Mouse (Mus musculus): ENCODE data around the gene Skap2. TPM values are rescaled to one million over a fixed set of nuclear protein-coding genes. Genes with fewer than 3 reads are reported as not detected.

The Skap2 gene
- polyA plus RNA-seq, 1 experiment, result 13.3 TPM

DNA sequence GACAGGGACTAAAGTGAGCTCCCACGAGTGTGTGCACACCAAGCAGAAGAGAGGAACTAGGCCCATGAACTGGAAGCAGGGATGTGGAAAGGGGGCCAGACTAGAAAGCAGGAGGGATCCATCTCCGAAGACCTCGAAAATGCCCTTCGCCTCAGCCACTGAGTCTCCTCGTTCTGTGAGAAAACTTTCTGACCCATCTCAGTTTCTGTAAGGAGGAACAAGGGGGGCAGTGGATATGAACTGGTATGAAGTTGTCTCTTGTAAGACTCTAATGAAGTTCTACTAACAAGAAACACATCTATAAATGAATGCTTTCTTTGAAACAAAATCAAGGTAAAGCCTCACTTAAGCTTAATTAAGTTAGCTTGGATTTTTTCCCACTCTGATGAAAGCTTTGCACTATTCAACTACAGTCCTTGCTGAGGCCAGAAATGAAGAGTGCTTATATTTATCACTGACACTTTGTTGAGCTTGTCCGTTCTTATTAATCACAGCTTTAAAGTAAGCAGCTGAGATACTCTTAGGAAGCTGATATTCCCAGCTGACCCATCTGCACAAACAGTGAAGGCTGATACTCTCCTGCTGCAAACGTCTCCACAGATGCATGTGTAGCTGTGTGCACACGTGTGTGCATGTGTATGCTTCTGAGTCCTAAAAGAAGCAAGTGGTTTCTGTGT lies 113.9 kb downstream of the Skap2 start:
- Histone ChIP-seq H3ac (ENCODE audit: control insufficient read depth, insufficient read length, low read depth) (no peak overlapping the region), H3K36me3 (ENCODE audit: control insufficient read depth, insufficient read depth) (no peaks in the 10 kb centered on the region), H3K79me3 (ENCODE audit: low read depth) (no peaks in the 10 kb centered on the region), H3K79me2 (ENCODE audit: control insufficient read depth, insufficient read depth) (no peaks in the 10 kb centered on the region), H3K27me3 (ENCODE audit: control insufficient read depth, insufficient read depth, insufficient read length) (no peaks in the 10 kb centered on the region), H3K4me3 (ENCODE audit: insufficient read depth, poor library complexity, severe bottlenecking) (no peak overlapping the region)
- TF ChIP-seq MYOD1 (IDR thresholded peaks at IDR 0.05; ENCODE audit: control insufficient read depth, insufficient read length, low read depth), result no peak
- TF ChIP-seq CEBPB (IDR thresholded peaks at IDR 0.05; ENCODE audit: low read depth), result no peak
- no peak for TF ChIP-seq FOSL1 (IDR thresholded peaks at IDR 0.05; ENCODE audit: insufficient read depth, low read length, poor library complexity, severe bottlenecking)

DNA sequence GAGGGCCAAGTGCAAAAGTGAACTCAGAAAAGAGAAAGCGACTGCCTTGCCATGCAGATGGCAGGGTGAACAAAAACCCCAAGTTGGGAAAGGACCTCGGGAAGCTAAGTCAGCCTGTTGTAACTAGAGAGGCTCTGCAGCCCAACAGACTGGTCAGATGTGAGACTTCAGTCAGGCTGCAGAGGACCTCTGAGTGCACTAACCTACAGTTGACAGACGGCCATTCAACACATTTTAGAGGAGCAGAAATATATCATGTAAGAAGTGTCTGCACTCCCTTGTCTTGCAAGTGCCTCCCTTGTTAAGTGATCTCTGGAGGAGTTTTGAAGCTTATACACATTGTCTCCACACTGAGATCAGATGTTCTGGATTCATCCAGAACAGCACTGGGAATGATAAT lies 116.6 kb downstream of the Skap2 start:
- Histone ChIP-seq H3ac (ENCODE audit: control insufficient read depth, insufficient read length, low read depth) (no peak overlapping the region), H3K79me2 (ENCODE audit: control insufficient read depth, insufficient read depth) (no peaks in the 10 kb centered on the region), H3K36me3 (ENCODE audit: control insufficient read depth, insufficient read depth) (no peaks in the 10 kb centered on the region), H3K27me3 (ENCODE audit: control insufficient read depth, insufficient read depth, insufficient read length) (no peaks in the 10 kb centered on the region), H3K4me3 (ENCODE audit: insufficient read depth, poor library complexity, severe bottlenecking) (no peak overlapping the region), H3K79me3 (ENCODE audit: low read depth) (no peaks in the 10 kb centered on the region)
- no peak for TF ChIP-seq MAX (IDR thresholded peaks at IDR 0.05)
- no peak for TF ChIP-seq CTCF (IDR thresholded peaks at IDR 0.05; ENCODE audit: control insufficient read depth, insufficient read depth, insufficient read length)
- TF ChIP-seq MYOD1 (IDR thresholded peaks at IDR 0.05; ENCODE audit: control insufficient read depth, insufficient read length, low read depth), result no peak
- no peak for TF ChIP-seq FOSL1 (IDR thresholded peaks at IDR 0.05; ENCODE audit: insufficient read depth, low read length, poor library complexity, severe bottlenecking)
- TF ChIP-seq CEBPB (IDR thresholded peaks at IDR 0.05; ENCODE audit: low read depth), result no peak
- TF ChIP-seq USF1 (IDR thresholded peaks at IDR 0.05; ENCODE audit: low read depth), result no peak
- no peak for TF ChIP-seq MYOG (IDR thresholded peaks at IDR 0.05; ENCODE audit: control insufficient read depth, extremely low read depth, insufficient read length)

DNA sequence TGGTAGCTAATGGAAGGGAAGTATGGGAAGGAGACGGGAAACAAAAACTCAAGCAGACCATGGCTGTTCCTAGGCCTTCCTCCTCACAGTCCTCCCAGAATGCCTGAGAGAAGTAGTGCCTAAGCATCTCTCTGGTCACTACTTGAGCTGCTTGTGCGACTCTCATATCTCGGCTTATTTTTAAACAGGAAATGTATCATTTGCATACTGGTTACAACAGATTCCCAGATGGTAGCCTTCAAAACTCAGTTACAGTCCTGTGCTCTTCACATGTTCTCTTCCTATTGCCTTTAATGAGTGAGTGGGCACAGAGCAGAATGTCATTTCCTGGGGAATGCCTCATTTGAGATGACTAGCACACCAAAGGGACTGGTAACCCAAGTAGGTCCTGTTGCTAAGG lies 117.6 kb downstream of the Skap2 start:
- Histone ChIP-seq H3ac (ENCODE audit: control insufficient read depth, insufficient read length, low read depth) (no peak overlapping the region), H3K27me3 (ENCODE audit: control insufficient read depth, insufficient read depth, insufficient read length) (no peaks in the 10 kb centered on the region), H3K4me3 (ENCODE audit: insufficient read depth, poor library complexity, severe bottlenecking) (no peak overlapping the region), H3K36me3 (ENCODE audit: control insufficient read depth, insufficient read depth) (no peaks in the 10 kb centered on the region), H3K79me3 (ENCODE audit: low read depth) (no peaks in the 10 kb centered on the region), H3K79me2 (ENCODE audit: control insufficient read depth, insufficient read depth) (no peaks in the 10 kb centered on the region)
- no peak for TF ChIP-seq FOSL1 (IDR thresholded peaks at IDR 0.05; ENCODE audit: insufficient read depth, low read length, poor library complexity, severe bottlenecking)

DNA sequence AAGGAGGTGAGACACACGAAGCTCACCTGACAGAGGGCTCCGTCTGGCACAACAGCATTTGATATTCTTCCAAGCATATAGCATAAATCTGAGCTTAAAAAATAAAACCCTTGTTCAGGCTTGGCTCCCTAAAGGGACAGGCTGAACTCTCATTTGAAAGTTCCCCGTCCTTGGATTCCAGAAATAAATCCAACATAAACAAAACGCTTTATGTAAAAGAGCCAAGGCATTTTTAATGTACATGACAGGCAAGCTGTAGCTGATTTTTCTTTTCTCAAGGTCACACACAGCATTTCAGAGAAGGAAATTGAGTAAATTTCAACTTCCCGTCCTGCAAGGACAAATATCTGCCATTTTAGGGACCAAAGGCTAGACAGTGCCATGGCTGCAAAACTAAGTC lies 122.0 kb downstream of the Skap2 start:
- no peaks in the 10 kb centered on the region for H3K79me2 ChIP-seq (ENCODE audit: control insufficient read depth, insufficient read depth)
- H3K4me3 ChIP-seq (ENCODE audit: insufficient read depth, poor library complexity, severe bottlenecking), result no peak overlapping the region
- no peaks in the 10 kb centered on the region for H3K79me3 ChIP-seq (ENCODE audit: low read depth)
- H3K36me3 ChIP-seq (ENCODE audit: control insufficient read depth, insufficient read depth), result no peaks in the 10 kb centered on the region
- no peaks in the 10 kb centered on the region for H3K27me3 ChIP-seq (ENCODE audit: control insufficient read depth, insufficient read depth, insufficient read length)
- TF ChIP-seq USF1 (IDR thresholded peaks at IDR 0.05; ENCODE audit: low read depth), result no peak
- TF ChIP-seq CEBPB (IDR thresholded peaks at IDR 0.05; ENCODE audit: low read depth), result no peak
- TF ChIP-seq MAX (IDR thresholded peaks at IDR 0.05), result no peak
- no peak for TF ChIP-seq MYOD1 (IDR thresholded peaks at IDR 0.05; ENCODE audit: control insufficient read depth, insufficient read length, low read depth)
- TF ChIP-seq MYOG (IDR thresholded peaks at IDR 0.05; ENCODE audit: control insufficient read depth, extremely low read depth, insufficient read length), result no peak
- no peak overlapping the region for H3ac ChIP-seq (ENCODE audit: control insufficient read depth, insufficient read length, low read depth)

DNA sequence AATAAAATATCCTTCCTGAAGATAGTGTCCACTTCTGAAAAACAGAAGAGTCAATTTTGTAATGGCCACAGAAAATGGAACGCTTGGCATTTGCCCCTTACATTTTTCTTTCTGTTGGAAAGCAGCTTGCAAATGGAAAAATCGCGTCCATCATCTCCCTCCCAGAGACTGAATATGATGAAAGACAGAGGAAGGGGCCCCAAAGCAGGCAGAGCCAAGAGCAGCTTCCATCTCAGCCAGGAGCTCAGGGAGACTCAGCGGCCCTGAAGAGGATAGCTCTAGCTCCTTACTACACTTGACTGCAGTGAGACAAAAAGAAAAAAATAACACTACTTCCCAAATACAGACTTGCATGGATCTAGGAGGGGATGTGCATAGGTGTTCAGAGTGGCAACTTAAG lies 122.5 kb downstream of the Skap2 start:
- TF ChIP-seq FOSL1 (IDR thresholded peaks at IDR 0.05; ENCODE audit: insufficient read depth, low read length, poor library complexity, severe bottlenecking) (no peak), MAX (IDR thresholded peaks at IDR 0.05) (no peak), CEBPB (IDR thresholded peaks at IDR 0.05; ENCODE audit: low read depth) (no peak), MYOG (IDR thresholded peaks at IDR 0.05; ENCODE audit: control insufficient read depth, extremely low read depth, insufficient read length) (no peak), MYOD1 (IDR thresholded peaks at IDR 0.05; ENCODE audit: control insufficient read depth, insufficient read length, low read depth) (no peak), USF1 (IDR thresholded peaks at IDR 0.05; ENCODE audit: low read depth) (no peak), CTCF (IDR thresholded peaks at IDR 0.05; ENCODE audit: control insufficient read depth, insufficient read depth, insufficient read length) (no peak)
- H3K27me3 ChIP-seq (ENCODE audit: control insufficient read depth, insufficient read depth, insufficient read length), result no peaks in the 10 kb centered on the region

DNA sequence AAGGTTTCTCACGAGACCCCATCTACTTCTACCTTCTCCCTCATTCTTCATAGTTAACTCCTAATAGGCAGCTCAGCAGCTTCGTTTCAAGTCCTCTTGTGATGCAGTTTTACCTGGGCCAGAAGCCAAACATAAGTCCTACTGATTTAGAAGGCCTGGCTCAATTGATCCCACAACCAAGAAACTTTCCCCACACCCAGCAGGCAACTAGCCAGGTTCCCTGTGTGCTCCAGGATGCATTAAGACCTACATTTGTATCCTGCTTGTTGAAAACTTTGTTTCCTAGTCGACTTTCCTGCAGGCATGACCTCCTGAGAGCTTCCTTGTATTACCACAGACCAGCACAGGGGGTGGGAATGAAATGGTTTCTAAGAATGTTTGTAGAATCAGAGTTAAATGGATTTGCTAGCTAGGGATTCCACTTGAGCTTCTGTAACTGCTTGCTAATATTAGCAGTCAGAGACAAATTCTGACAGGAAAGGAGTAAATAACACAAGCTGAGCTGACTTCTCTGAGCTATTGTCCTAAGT lies 125.4 kb downstream of the Skap2 start:
- no peak overlapping the region for H3K4me3 ChIP-seq (ENCODE audit: insufficient read depth, poor library complexity, severe bottlenecking)
- no peak overlapping the region for H3ac ChIP-seq (ENCODE audit: control insufficient read depth, insufficient read length, low read depth)
- no peaks in the 10 kb centered on the region for H3K79me3 ChIP-seq (ENCODE audit: low read depth)
- no peaks in the 10 kb centered on the region for H3K36me3 ChIP-seq (ENCODE audit: control insufficient read depth, insufficient read depth)
- TF ChIP-seq CEBPB (IDR thresholded peaks at IDR 0.05; ENCODE audit: low read depth), result no peak
- TF ChIP-seq USF1 (IDR thresholded peaks at IDR 0.05; ENCODE audit: low read depth), result no peak
- TF ChIP-seq MAX (IDR thresholded peaks at IDR 0.05), result no peak
- TF ChIP-seq FOSL1 (IDR thresholded peaks at IDR 0.05; ENCODE audit: insufficient read depth, low read length, poor library complexity, severe bottlenecking), result no peak
- TF ChIP-seq MYOG (IDR thresholded peaks at IDR 0.05; ENCODE audit: control insufficient read depth, extremely low read depth, insufficient read length), result no peak
- TF ChIP-seq CTCF (IDR thresholded peaks at IDR 0.05; ENCODE audit: control insufficient read depth, insufficient read depth, insufficient read length), result no peak
- no peak for TF ChIP-seq MYOD1 (IDR thresholded peaks at IDR 0.05; ENCODE audit: control insufficient read depth, insufficient read length, low read depth)
- no peaks in the 10 kb centered on the region for H3K27me3 ChIP-seq (ENCODE audit: control insufficient read depth, insufficient read depth, insufficient read length)
- no peaks in the 10 kb centered on the region for H3K79me2 ChIP-seq (ENCODE audit: control insufficient read depth, insufficient read depth)

More for the DNA sequence above, 122.5 kb downstream of the Skap2 start:
- Histone ChIP-seq H3K79me2 (ENCODE audit: control insufficient read depth, insufficient read depth) (no peaks in the 10 kb centered on the region), H3ac (ENCODE audit: control insufficient read depth, insufficient read length, low read depth) (no peak overlapping the region), H3K4me3 (ENCODE audit: insufficient read depth, poor library complexity, severe bottlenecking) (no peak overlapping the region), H3K79me3 (ENCODE audit: low read depth) (no peaks in the 10 kb centered on the region), H3K36me3 (ENCODE audit: control insufficient read depth, insufficient read depth) (no peaks in the 10 kb centered on the region)
